Mouse (Mus musculus): ENCODE measurements around the gene Sh3d21. TPM values are rescaled to one million over a fixed set of nuclear protein-coding genes. Genes with fewer than 3 reads are reported as not detected.
A peak's percentile ranks its signal among the peaks of the same experiment; 100 is the strongest.

Gene Sh3d21
- polyA plus RNA-seq, 1 experiment from 2014 or later = 2.3 TPM

DNA sequence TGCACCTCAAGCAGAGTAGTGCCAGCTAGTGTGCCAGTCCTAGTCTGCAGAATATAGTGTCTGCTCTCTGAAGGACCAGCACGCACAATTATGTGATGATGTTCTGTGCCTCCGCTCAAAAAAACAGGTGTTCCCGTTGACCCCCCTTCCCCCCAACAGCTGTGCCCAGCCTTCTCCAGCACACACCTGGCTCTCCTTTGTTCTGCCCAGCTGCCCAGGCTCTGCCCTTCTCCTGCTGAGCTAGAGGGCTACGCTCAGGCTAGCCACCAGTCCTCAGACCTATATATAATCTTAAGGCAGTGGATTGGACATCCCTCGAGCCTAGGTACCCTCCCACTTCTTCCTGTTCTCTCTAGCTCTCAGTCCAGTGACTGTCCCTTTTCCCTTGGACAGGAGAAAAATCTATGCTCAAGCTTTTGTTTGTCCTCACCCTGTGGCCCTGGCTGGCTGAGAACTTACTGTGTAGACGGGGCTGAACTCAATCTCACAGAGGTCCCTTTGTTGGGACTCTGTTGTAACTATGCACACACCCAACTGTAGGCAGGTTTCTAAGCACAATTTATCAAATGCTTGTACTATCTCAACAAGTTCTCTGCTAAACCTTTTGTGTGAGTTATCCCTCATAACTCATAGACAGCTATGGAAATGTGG lies 47.3 kb downstream of the Sh3d21 start:
- DNase-seq (ENCODE audit: low spot score) (no peak), ATAC-seq (replicated peaks; ENCODE audit: low FRiP score) (no peak)
- H3K27me3 ChIP-seq (replicated peaks; ENCODE audit: control insufficient read depth, insufficient read depth, low read length) = no peaks in the 10 kb centered on the region
- H3K27ac ChIP-seq (ENCODE audit: low read depth, low read length) = no peak overlapping the region
- H3K36me3 ChIP-seq (ENCODE audit: control insufficient read depth, insufficient read depth, low read length) = peaks cover 2% of the 10 kb centered on the region; the same call in 1 of the 2 replicates
- H3K4me3 ChIP-seq (ENCODE audit: low read depth, low read length) = no peak overlapping the region
- no peak overlapping the region for H3K9ac ChIP-seq (ENCODE audit: low read depth, low read length)
- WGBS = 74% methylated on average over 6 of the region's 6 CpGs
- H3K4me1 ChIP-seq (replicated peaks; ENCODE audit: control insufficient read depth, insufficient read depth, low read length) = peaks cover 17% of the 10 kb centered on the region
- no peaks in the 10 kb centered on the region for H3K9me3 ChIP-seq (ENCODE audit: control insufficient read depth, low read length)
- no peak overlapping the region for H3K4me2 ChIP-seq

DNA sequence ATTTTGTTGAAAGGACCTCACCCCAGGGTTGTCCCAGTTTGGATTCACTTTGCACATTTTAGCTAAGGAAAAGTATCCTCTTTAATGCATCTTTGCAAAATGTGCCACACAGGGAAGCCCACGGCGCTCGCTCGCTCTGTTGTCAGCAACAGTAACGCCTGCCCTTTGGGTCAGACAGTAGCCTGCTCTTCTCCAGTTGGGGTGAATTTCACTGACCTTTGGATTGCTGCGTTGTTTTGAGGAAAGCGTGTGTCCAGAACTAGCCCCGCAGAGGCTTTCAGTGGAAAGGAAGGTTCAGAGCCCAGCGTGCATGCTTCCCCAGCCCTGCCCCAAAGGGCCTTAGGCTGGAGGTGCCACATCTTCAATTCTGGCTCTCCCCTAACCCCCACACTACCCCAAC lies 47.9 kb downstream of the Sh3d21 start:
- no peaks in the 10 kb centered on the region for H3K27me3 ChIP-seq (replicated peaks; ENCODE audit: control insufficient read depth, insufficient read depth, low read length)

GRCm38 (mm10) chr4:126113943-126114342 lies 49.3 kb downstream of the Sh3d21 start:
- Histone ChIP-seq H3K27me3 (replicated peaks; ENCODE audit: control insufficient read depth, insufficient read depth, low read length) (no peaks in the 10 kb centered on the region), H3K9me3 (ENCODE audit: control insufficient read depth, low read length) (no peaks in the 10 kb centered on the region), H3K4me2 (no peak overlapping the region), H3K4me1 (replicated peaks; ENCODE audit: control insufficient read depth, insufficient read depth, low read length) (peaks cover 36% of the 10 kb centered on the region), H3K9ac (ENCODE audit: low read depth, low read length) (no peak overlapping the region), H3K27ac (ENCODE audit: low read depth, low read length) (no peak overlapping the region), H3K4me3 (ENCODE audit: low read depth, low read length) (no peak overlapping the region), H3K36me3 (ENCODE audit: control insufficient read depth, insufficient read depth, low read length) (no peaks in the 10 kb centered on the region)
- WGBS = 17% methylated on average over 6 of the region's 6 CpGs
- DNase-seq (ENCODE audit: low spot score) (peak; percentile 51), ATAC-seq (replicated peaks; ENCODE audit: low FRiP score) (no peak)

More for the DNA sequence above, 47.9 kb downstream of the Sh3d21 start:
- H3K36me3 ChIP-seq (ENCODE audit: control insufficient read depth, insufficient read depth, low read length) = no peaks in the 10 kb centered on the region
- DNase-seq (ENCODE audit: low spot score) (no peak), ATAC-seq (replicated peaks; ENCODE audit: low FRiP score) (no peak)
- no peak overlapping the region for H3K4me2 ChIP-seq
- peaks cover 23% of the 10 kb centered on the region for H3K4me1 ChIP-seq (replicated peaks; ENCODE audit: control insufficient read depth, insufficient read depth, low read length)
- no peaks in the 10 kb centered on the region for H3K9me3 ChIP-seq (ENCODE audit: control insufficient read depth, low read length)
- no peak overlapping the region for H3K9ac ChIP-seq (ENCODE audit: low read depth, low read length)
- H3K4me3 ChIP-seq (ENCODE audit: low read depth, low read length) = no peak overlapping the region
- WGBS = 84% methylated on average over 9 of the region's 9 CpGs
- no peak overlapping the region for H3K27ac ChIP-seq (ENCODE audit: low read depth, low read length)

GRCm38 (mm10) chr4:126113243-126113642 lies 50.0 kb downstream of the Sh3d21 start:
- ATAC-seq (replicated peaks; ENCODE audit: low FRiP score) = no peak
- no peak overlapping the region for H3K27ac ChIP-seq (ENCODE audit: low read depth, low read length)
- no peak overlapping the region for H3K4me2 ChIP-seq
- no peaks in the 10 kb centered on the region for H3K27me3 ChIP-seq (replicated peaks; ENCODE audit: control insufficient read depth, insufficient read depth, low read length)
- H3K4me1 ChIP-seq (replicated peaks; ENCODE audit: control insufficient read depth, insufficient read depth, low read length) = peaks cover 43% of the 10 kb centered on the region
- no peak overlapping the region for H3K4me3 ChIP-seq (ENCODE audit: low read depth, low read length)
- H3K9ac ChIP-seq (ENCODE audit: low read depth, low read length) = no peak overlapping the region
- no peak for DNase-seq (ENCODE audit: low spot score)
- no peaks in the 10 kb centered on the region for H3K9me3 ChIP-seq (ENCODE audit: control insufficient read depth, low read length)
- 79% methylated on average over 4 of the region's 4 CpGs for WGBS
- H3K36me3 ChIP-seq (ENCODE audit: control insufficient read depth, insufficient read depth, low read length) = no peaks in the 10 kb centered on the region

GRCm38 (mm10) chr4:126111153-126111549 lies 52.1 kb downstream of the Sh3d21 start:
- H3K4me1 ChIP-seq (replicated peaks; ENCODE audit: control insufficient read depth, insufficient read depth, low read length) = peaks cover 53% of the 10 kb centered on the region
- peak overlapping the region; percentile 69 for H3K27ac ChIP-seq (ENCODE audit: low read depth, low read length)
- H3K27me3 ChIP-seq (replicated peaks; ENCODE audit: control insufficient read depth, insufficient read depth, low read length) = no peaks in the 10 kb centered on the region
- H3K4me3 ChIP-seq (ENCODE audit: low read depth, low read length) = no peak overlapping the region
- no peaks in the 10 kb centered on the region for H3K36me3 ChIP-seq (ENCODE audit: control insufficient read depth, insufficient read depth, low read length)
- H3K4me2 ChIP-seq = peak overlapping the region; percentile 30
- H3K9ac ChIP-seq (ENCODE audit: low read depth, low read length) = 0 out of 2 replicates have a peak overlapping the region, but pooled peaks have one; percentile 31
- 30% methylated on average over 7 of the region's 7 CpGs for WGBS
- H3K9me3 ChIP-seq (ENCODE audit: control insufficient read depth, low read length) = no peaks in the 10 kb centered on the region
- no peak for DNase-seq (ENCODE audit: low spot score)
- no peak for ATAC-seq (replicated peaks; ENCODE audit: low FRiP score)

GRCm38 (mm10) chr4:126110374-126111152 lies 52.7 kb downstream of the Sh3d21 start:
- Histone ChIP-seq H3K27ac (ENCODE audit: low read depth, low read length) (peak overlapping the region; percentile 69), H3K4me3 (ENCODE audit: low read depth, low read length) (no peak overlapping the region), H3K4me2 (peak overlapping the region; percentile 30), H3K4me1 (replicated peaks; ENCODE audit: control insufficient read depth, insufficient read depth, low read length) (peaks cover 49% of the 10 kb centered on the region), H3K27me3 (replicated peaks; ENCODE audit: control insufficient read depth, insufficient read depth, low read length) (no peaks in the 10 kb centered on the region), H3K9me3 (ENCODE audit: control insufficient read depth, low read length) (no peaks in the 10 kb centered on the region), H3K9ac (ENCODE audit: low read depth, low read length) (peak overlapping the region; percentile 31; the same call in 1 of the 2 replicates), H3K36me3 (ENCODE audit: control insufficient read depth, insufficient read depth, low read length) (no peaks in the 10 kb centered on the region)
- ATAC-seq (replicated peaks; ENCODE audit: low FRiP score) (peak; percentile 42), DNase-seq (ENCODE audit: low spot score) (peak; percentile 45)
- 11% methylated on average over 12 of the region's 12 CpGs for WGBS

DNA sequence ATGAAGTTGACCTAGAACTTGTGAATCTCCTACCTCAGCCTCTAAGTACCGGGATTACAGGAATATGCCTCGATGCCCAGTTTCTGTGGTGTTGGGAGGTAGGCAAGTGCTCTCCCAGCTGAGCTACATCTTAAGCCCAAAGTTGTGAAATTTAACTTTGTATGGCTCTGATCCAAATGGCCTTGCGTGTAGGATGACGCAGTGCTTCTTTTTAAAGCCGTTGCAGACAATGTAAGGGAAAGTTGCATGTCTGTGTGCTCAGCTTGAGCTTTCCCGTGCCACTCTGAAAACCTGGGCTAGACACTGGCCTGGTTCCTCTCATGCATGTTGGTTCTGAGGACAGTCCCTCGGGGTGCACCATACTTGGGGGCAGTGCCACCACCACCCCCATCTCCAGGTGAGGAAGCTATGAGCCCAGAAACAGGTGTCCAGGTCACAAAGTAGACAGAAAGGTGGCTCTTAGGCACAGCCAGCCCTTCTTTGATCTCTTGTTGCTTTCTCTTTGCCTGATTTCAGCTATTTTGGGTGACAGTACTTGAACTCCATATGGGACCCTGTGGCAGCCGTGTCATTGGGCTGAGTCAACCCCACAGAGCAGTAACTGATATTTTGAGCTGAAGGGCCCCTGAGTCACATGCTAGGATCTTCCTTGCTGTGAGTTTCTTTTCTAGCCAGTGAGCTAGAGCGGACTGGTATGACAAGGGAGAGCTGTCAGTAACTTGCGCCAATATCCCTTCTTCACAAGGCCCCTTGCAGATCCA lies 53.5 kb downstream of the Sh3d21 start:
- Histone ChIP-seq H3K9me3 (ENCODE audit: control insufficient read depth, low read length) (no peaks in the 10 kb centered on the region), H3K27ac (ENCODE audit: low read depth, low read length) (peak overlapping the region; percentile 69), H3K4me1 (replicated peaks; ENCODE audit: control insufficient read depth, insufficient read depth, low read length) (peaks cover 56% of the 10 kb centered on the region), H3K4me2 (peak overlapping the region; percentile 30), H3K4me3 (ENCODE audit: low read depth, low read length) (no peak overlapping the region), H3K27me3 (replicated peaks; ENCODE audit: control insufficient read depth, insufficient read depth, low read length) (no peaks in the 10 kb centered on the region), H3K36me3 (ENCODE audit: control insufficient read depth, insufficient read depth, low read length) (no peaks in the 10 kb centered on the region), H3K9ac (ENCODE audit: low read depth, low read length) (peak overlapping the region; percentile 31; the same call in 1 of the 2 replicates)
- DNase-seq (ENCODE audit: low spot score) (no peak), ATAC-seq (replicated peaks; ENCODE audit: low FRiP score) (0 out of 2 replicates have a peak, but pooled peaks have one; percentile 6)
- 72% methylated on average over 10 of the region's 10 CpGs for WGBS

- Histone ChIP-seq H3K4me2 (no peak overlapping the region), H3K27ac (ENCODE audit: low read depth, low read length) (no peak overlapping the region), H3K9me3 (ENCODE audit: control insufficient read depth, low read length) (no peaks in the 10 kb centered on the region), H3K4me1 (replicated peaks; ENCODE audit: control insufficient read depth, insufficient read depth, low read length) (peaks cover 56% of the 10 kb centered on the region), H3K36me3 (ENCODE audit: control insufficient read depth, insufficient read depth, low read length) (no peaks in the 10 kb centered on the region), H3K9ac (ENCODE audit: low read depth, low read length) (no peak overlapping the region), H3K27me3 (replicated peaks; ENCODE audit: control insufficient read depth, insufficient read depth, low read length) (no peaks in the 10 kb centered on the region), H3K4me3 (ENCODE audit: low read depth, low read length) (no peak overlapping the region)
- no peak for DNase-seq (ENCODE audit: low spot score)
- 57% methylated on average over 8 of the region's 8 CpGs for WGBS
- no peak for ATAC-seq (replicated peaks; ENCODE audit: low FRiP score)
Measured at GRCm38 (mm10) chr4:126108061-126108740, 55.1 kb downstream of the Sh3d21 start.

Data from liver, embryonic 11.5 days (tissue).